Mouse (Mus musculus): ENCODE data around the gene Ero1lb. TPM values are rescaled to one million over a fixed set of nuclear protein-coding genes. Genes with fewer than 3 reads are reported as not detected.

Ero1lb gene
- polyA plus RNA-seq, 1 experiment from 2014 or later: 5.9 TPM

DNA sequence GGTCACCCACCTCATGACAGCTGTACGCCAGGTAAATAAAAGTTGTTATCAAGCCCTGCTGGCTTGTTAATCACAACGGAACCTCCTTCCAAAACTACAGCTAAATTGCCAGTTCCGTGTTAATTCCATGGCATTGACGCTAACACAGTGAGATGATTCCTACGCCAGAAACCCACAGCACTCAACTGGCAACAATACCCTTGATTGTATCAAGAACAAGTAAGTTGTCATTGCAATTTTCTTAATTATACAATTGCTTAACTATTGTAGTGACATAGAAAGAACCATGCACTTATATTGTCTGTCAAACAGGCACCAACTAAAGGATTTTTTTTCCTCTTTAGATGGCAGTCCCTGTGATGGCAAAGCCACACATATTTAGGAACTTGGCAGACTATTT, 22.4 kb upstream of the Ero1lb start:
- 62% methylated on average over 5 of the region's 5 CpGs for WGBS

GRCm38 (mm10) chr13:12543880-12544568, 21.6 kb upstream of the Ero1lb start:
- H3K4me1 ChIP-seq: peaks cover 21% of the 10 kb centered on the region
- H3K27me3 ChIP-seq (replicated peaks): peaks cover 6% of the 10 kb centered on the region; the same call in 1 of the 2 replicates
- WGBS: 77% methylated on average over 8 of the region's 8 CpGs
- no peak for ATAC-seq (ENCODE audit: extremely low read depth, insufficient number of reproducible peaks, low FRiP score, low TSS enrichment)
- no peak overlapping the region for H3K27ac ChIP-seq (replicated peaks)
- no peaks in the 10 kb centered on the region for H3K36me3 ChIP-seq
- H3K4me2 ChIP-seq: no peak overlapping the region
- H3K4me3 ChIP-seq: no peak overlapping the region
- no peaks in the 10 kb centered on the region for H3K9me3 ChIP-seq
- H3K9ac ChIP-seq: no peak overlapping the region

More for the DNA sequence above, 22.4 kb upstream of the Ero1lb start:
- Histone ChIP-seq H3K9ac (no peak overlapping the region), H3K36me3 (no peaks in the 10 kb centered on the region), H3K4me2 (no peak overlapping the region), H3K9me3 (no peaks in the 10 kb centered on the region), H3K4me1 (peaks cover 21% of the 10 kb centered on the region), H3K27ac (replicated peaks) (no peak overlapping the region), H3K27me3 (replicated peaks) (peaks cover 6% of the 10 kb centered on the region; the same call in 1 of the 2 replicates), H3K4me3 (no peak overlapping the region)
- ATAC-seq (ENCODE audit: extremely low read depth, insufficient number of reproducible peaks, low FRiP score, low TSS enrichment): no peak

GRCm38 (mm10) chr13:12554211-12554610, 11.5 kb upstream of the Ero1lb start:
- H3K9me3 ChIP-seq: no peaks in the 10 kb centered on the region
- no peaks in the 10 kb centered on the region for H3K36me3 ChIP-seq
- no peak for ATAC-seq (ENCODE audit: extremely low read depth, insufficient number of reproducible peaks, low FRiP score, low TSS enrichment)
- no peak overlapping the region for H3K9ac ChIP-seq
- 53% methylated on average over 4 of the region's 4 CpGs for WGBS
- no peak overlapping the region for H3K4me3 ChIP-seq
- peaks cover 6% of the 10 kb centered on the region; the same call in 1 of the 2 replicates for H3K27me3 ChIP-seq (replicated peaks)
- H3K4me2 ChIP-seq: no peak overlapping the region
- no peak overlapping the region for H3K27ac ChIP-seq (replicated peaks)
- no peaks in the 10 kb centered on the region for H3K4me1 ChIP-seq

GRCm38 (mm10) chr13:12559044-12559443, 6.6 kb upstream of the Ero1lb start:
- no peak overlapping the region for H3K27ac ChIP-seq (replicated peaks)
- ATAC-seq (ENCODE audit: extremely low read depth, insufficient number of reproducible peaks, low FRiP score, low TSS enrichment): no peak
- WGBS: 50% methylated on average over 3 of the region's 3 CpGs

GRCm38 (mm10) chr13:12559462-12560120, 6.1 kb upstream of the Ero1lb start:
- no peak overlapping the region for H3K4me2 ChIP-seq
- no peak overlapping the region for H3K4me3 ChIP-seq
- 68% methylated on average over 6 of the region's 6 CpGs for WGBS
- no peak for ATAC-seq (ENCODE audit: extremely low read depth, insufficient number of reproducible peaks, low FRiP score, low TSS enrichment)
- H3K36me3 ChIP-seq: no peaks in the 10 kb centered on the region
- no peaks in the 10 kb centered on the region for H3K9me3 ChIP-seq
- no peaks in the 10 kb centered on the region for H3K27me3 ChIP-seq (replicated peaks)
- H3K9ac ChIP-seq: no peak overlapping the region
- H3K27ac ChIP-seq (replicated peaks): no peak overlapping the region
- H3K4me1 ChIP-seq: no peaks in the 10 kb centered on the region

More at GRCm38 (mm10) chr13:12559044-12559443, 6.6 kb upstream of the Ero1lb start:
- Histone ChIP-seq H3K9ac (no peak overlapping the region), H3K4me3 (no peak overlapping the region), H3K36me3 (no peaks in the 10 kb centered on the region), H3K27me3 (replicated peaks) (no peaks in the 10 kb centered on the region; the same call in 1 of the 2 replicates), H3K4me2 (no peak overlapping the region), H3K9me3 (no peaks in the 10 kb centered on the region), H3K4me1 (no peaks in the 10 kb centered on the region)

GRCm38 (mm10) chr13:12561729-12562128, 3.9 kb upstream of the Ero1lb start:
- Histone ChIP-seq H3K4me3 (no peak overlapping the region), H3K4me2 (no peak overlapping the region), H3K36me3 (no peaks in the 10 kb centered on the region), H3K27ac (replicated peaks) (no peak overlapping the region), H3K9ac (no peak overlapping the region), H3K27me3 (replicated peaks) (no peaks in the 10 kb centered on the region), H3K4me1 (peaks cover 7% of the 10 kb centered on the region; the same call in 1 of the 2 replicates), H3K9me3 (no peaks in the 10 kb centered on the region)
- ATAC-seq (ENCODE audit: extremely low read depth, insufficient number of reproducible peaks, low FRiP score, low TSS enrichment): no peak
- 63% methylated on average over 2 of the region's 2 CpGs for WGBS

DNA sequence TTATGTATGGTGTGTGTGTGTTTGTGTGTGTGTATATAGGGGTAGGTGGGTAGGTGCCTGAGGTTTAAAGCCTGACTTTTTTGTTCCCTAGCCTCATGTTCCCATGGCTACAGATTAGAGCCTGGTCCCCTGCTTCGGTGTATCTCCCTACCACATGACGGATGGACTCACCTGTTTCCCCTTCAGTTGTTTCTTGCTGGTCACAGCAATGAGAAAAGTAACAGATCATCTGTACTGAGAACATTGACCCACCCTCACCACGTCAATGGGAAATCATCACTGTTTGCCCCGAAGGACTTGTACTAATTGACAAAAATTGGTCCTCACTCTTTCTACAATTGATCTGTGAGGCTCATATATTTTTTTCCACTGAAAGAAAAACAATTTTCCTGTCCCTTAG, 3.4 kb upstream of the Ero1lb start:
- no peak for ATAC-seq (ENCODE audit: extremely low read depth, insufficient number of reproducible peaks, low FRiP score, low TSS enrichment)
- no peaks in the 10 kb centered on the region for H3K36me3 ChIP-seq
- no peak overlapping the region for H3K27ac ChIP-seq (replicated peaks)
- H3K4me3 ChIP-seq: no peak overlapping the region
- H3K27me3 ChIP-seq (replicated peaks): no peaks in the 10 kb centered on the region
- WGBS: 74% methylated on average over 4 of the region's 4 CpGs
- H3K4me1 ChIP-seq: peaks cover 7% of the 10 kb centered on the region; the same call in 1 of the 2 replicates
- no peaks in the 10 kb centered on the region for H3K9me3 ChIP-seq
- H3K4me2 ChIP-seq: no peak overlapping the region
- no peak overlapping the region for H3K9ac ChIP-seq

GRCm38 (mm10) chr13:12567936-12568335, 2.3 kb downstream of the Ero1lb start:
- no peak overlapping the region for H3K4me2 ChIP-seq
- no peaks in the 10 kb centered on the region; the same call in 1 of the 2 replicates for H3K27me3 ChIP-seq (replicated peaks)
- no peak overlapping the region for H3K27ac ChIP-seq (replicated peaks)
- no peak overlapping the region for H3K4me3 ChIP-seq
- WGBS: 75% methylated on average over 1 of the region's 1 CpGs
- no peaks in the 10 kb centered on the region for H3K36me3 ChIP-seq
- ATAC-seq (ENCODE audit: extremely low read depth, insufficient number of reproducible peaks, low FRiP score, low TSS enrichment): no peak
- no peaks in the 10 kb centered on the region for H3K9me3 ChIP-seq
- H3K4me1 ChIP-seq: peaks cover 7% of the 10 kb centered on the region; the same call in 1 of the 2 replicates
- no peak overlapping the region for H3K9ac ChIP-seq

DNA sequence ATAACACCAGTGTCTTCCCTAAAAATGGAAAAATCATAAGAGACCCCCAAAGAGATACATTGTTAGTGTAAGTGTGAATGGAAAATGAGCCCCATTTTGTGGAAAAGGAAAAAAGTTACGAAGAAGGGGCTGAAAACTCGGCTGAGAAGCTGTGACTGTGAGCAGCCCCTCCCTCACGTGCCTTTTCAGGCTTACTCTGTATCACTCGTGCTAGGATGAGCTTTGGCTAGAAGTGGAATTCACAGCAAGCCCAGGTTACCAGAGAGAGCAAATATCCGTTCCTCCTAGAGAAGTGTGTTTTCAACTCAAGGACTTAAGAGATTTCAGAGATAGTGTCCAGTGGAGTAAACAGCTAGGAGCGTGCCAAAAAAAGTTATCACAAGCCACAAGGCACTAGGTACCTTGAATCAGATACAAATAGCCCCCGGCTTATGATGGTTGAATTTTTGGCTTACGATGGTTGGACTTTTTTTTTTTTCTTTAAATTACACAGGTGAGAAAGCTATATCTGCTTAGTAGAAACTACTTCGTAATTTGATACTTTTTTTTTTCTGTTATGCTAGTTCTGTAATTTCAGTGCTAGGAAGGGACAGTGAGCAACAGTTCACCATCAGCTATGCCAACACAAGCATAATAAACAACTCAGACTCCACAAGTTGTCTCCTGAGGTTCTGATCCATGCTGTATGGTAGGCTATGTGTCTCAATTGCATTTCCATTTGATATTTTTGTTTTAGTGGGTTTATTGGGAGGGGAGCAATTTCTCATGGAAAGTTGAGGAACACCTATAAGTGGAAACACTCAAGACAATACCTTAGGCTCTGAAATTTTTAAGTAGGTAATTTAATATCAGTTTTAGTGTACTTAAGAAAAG, 3.2 kb downstream of the Ero1lb start:
- WGBS: 56% methylated on average over 9 of the region's 9 CpGs
- Histone ChIP-seq H3K9me3 (no peaks in the 10 kb centered on the region), H3K4me3 (no peak overlapping the region), H3K27me3 (replicated peaks) (no peaks in the 10 kb centered on the region; the same call in 1 of the 2 replicates), H3K4me1 (peaks cover 7% of the 10 kb centered on the region; the same call in 1 of the 2 replicates), H3K36me3 (no peaks in the 10 kb centered on the region), H3K27ac (replicated peaks) (no peak overlapping the region), H3K4me2 (no peak overlapping the region), H3K9ac (no peak overlapping the region)
- ATAC-seq (ENCODE audit: extremely low read depth, insufficient number of reproducible peaks, low FRiP score, low TSS enrichment): no peak

DNA sequence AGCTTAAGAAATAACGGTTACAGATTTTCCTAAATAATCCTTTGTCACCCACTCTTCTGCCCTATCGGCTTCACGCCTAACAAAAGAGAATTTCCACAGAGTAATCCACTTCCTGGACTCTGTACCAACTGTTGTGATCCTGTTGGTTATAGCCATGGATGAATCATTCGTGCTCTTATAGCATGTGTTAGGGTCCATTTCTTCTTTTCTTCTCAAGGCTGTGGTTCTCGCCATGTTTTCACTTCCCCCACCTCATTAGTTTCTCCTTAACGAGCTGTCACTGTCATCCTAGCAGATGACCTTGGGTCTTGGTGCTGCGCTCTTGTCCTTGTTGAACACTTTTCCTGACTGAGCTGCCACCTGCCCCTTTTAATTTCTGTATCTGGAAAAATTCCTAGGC, 4.1 kb downstream of the Ero1lb start:
- Histone ChIP-seq H3K9ac (no peak overlapping the region), H3K27me3 (replicated peaks) (no peaks in the 10 kb centered on the region; the same call in 1 of the 2 replicates), H3K4me2 (no peak overlapping the region), H3K27ac (replicated peaks) (no peak overlapping the region), H3K4me1 (peaks cover 7% of the 10 kb centered on the region; the same call in 1 of the 2 replicates), H3K9me3 (no peaks in the 10 kb centered on the region), H3K36me3 (no peaks in the 10 kb centered on the region), H3K4me3 (no peak overlapping the region)
- 73% methylated on average over 7 of the region's 7 CpGs for WGBS
- no peak for ATAC-seq (ENCODE audit: extremely low read depth, insufficient number of reproducible peaks, low FRiP score, low TSS enrichment)

GRCm38 (mm10) chr13:12574979-12575536, 9.4 kb downstream of the Ero1lb start:
- Histone ChIP-seq H3K27ac (replicated peaks) (no peak overlapping the region), H3K4me2 (no peak overlapping the region), H3K27me3 (replicated peaks) (no peaks in the 10 kb centered on the region), H3K36me3 (no peaks in the 10 kb centered on the region), H3K4me1 (no peaks in the 10 kb centered on the region), H3K9me3 (no peaks in the 10 kb centered on the region), H3K9ac (no peak overlapping the region), H3K4me3 (no peak overlapping the region)
- 78% methylated on average over 9 of the region's 9 CpGs for WGBS
- no peak for ATAC-seq (ENCODE audit: extremely low read depth, insufficient number of reproducible peaks, low FRiP score, low TSS enrichment)

Data from heart, embryonic 13.5 days (tissue).